Mouse (Mus musculus): ENCODE results near the gene Rab3il1.

DNA sequence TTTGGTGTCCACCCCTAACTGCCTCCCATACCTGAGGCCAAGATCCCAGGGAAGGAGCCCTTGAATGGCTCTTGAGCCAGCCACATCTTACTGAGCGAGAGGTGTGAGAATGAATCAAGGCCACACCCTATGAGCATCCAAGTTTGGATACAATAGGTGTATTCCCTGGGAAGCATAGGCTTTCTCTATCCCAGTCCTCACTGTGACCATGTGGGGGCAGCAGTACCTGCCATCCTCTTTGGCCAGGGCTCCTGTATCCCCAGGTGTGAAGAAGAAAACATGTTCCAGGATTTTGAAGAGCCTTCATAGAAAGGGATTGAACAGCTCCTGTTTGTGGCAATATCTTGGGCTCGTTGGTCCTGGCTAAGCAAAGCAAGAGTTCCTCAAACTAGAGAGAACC, 38.1 kb downstream of the Rab3il1 start:
- TF ChIP-seq CTCF (conservative IDR thresholded peaks at IDR 0.05; ENCODE audit: low read length): peak; percentile 37
- no peak for TF ChIP-seq NANOG (IDR thresholded peaks at IDR 0.05; ENCODE audit: borderline replicate concordance, low read length)
- TF ChIP-seq POU5F1 (IDR thresholded peaks at IDR 0.05; ENCODE audit: borderline replicate concordance, low read length): no peak

Data from E14TG2a.4 (cell line).